Mouse (Mus musculus) lung, postnatal 0 days (tissue): Measurements from ENCODE around the gene Ces2a. TPM values are rescaled to one million over a fixed set of nuclear protein-coding genes. Genes with fewer than 3 reads are reported as not detected.

Experiments used
- ATAC-seq: fragments of 200-750 bp; cut with Nextera tagmentation; 2 replicates; pipeline ENCODE4 v1.8.0; 2017; ENCODE audit warnings: moderate library complexity
- DNase-seq: peaks from one replicate; pipeline ENCODE4 v3.0.0-alpha.2; 2016; ENCODE audit warnings: low spot score
- H3K27ac ChIP-seq: fragments of 300-500 bp; sonication (generic); 2 replicates; pipeline ENCODE4 v1.5.1; 2014; ENCODE audit warnings: antibody characterized with exemption, mild to moderate bottlenecking, low read length, mixed read lengths
- H3K27me3 ChIP-seq: fragments of 300-500 bp; sonication (generic); replicated peaks from 2 replicates; pipeline ENCODE4 v1.6.1; 2014; ENCODE audit warnings: low read length, mixed read lengths; ENCODE audit not compliant: insufficient read depth
- H3K36me3 ChIP-seq: fragments of 300-500 bp; sonication (generic); 2 replicates; pipeline ENCODE4 v1.6.1; 2014; ENCODE audit warnings: low read length, mixed read lengths; ENCODE audit not compliant: insufficient read depth
- H3K4me1 ChIP-seq: fragments of 300-500 bp; sonication (generic); 2 replicates; pipeline ENCODE4 v1.6.1; 2014; ENCODE audit warnings: antibody characterized with exemption, low read depth, low read length, mixed read lengths; ENCODE audit not compliant: insufficient read depth
- H3K4me2 ChIP-seq: fragments of 300-500 bp; sonication (generic); replicated peaks from 2 replicates; pipeline ENCODE4 v1.6.1; 2014; ENCODE audit warnings: low read depth, mild to moderate bottlenecking, low read length, moderate library complexity, mixed read lengths
- H3K4me3 ChIP-seq: fragments of 300-500 bp; sonication (generic); 2 replicates; pipeline ENCODE4 v1.5.1; 2014; ENCODE audit warnings: low read depth, low read length
- H3K9ac ChIP-seq: fragments of 300-500 bp; sonication (generic); replicated peaks from 2 replicates; pipeline ENCODE4 v1.6.1; 2014; ENCODE audit warnings: low read depth, mild to moderate bottlenecking
- H3K9me3 ChIP-seq: fragments of 300-500 bp; sonication (generic); 2 replicates; pipeline ENCODE4 v1.6.1; 2016; ENCODE audit warnings: low read length, mixed read lengths
- CTCF ChIP-seq: IDR thresholded peaks from 2 replicates; pipeline ENCODE4 v1.5.1; 2016; ENCODE audit warnings: antibody characterized with exemption, mild to moderate bottlenecking
- EP300 ChIP-seq: IDR thresholded peaks from 2 replicates; pipeline ENCODE4 v1.6.1; 2016; ENCODE audit warnings: antibody characterized with exemption, mild to moderate bottlenecking, control low read depth
- WGBS: fragments of 180-500 bp; shearing (Covaris S2); extraction: QIAGEN DNeasy Blood & Tissue Kit; methylation state at CpG from one replicate; pipeline ENCODE4 v1.1.7; 2014; 5-methylcytosine and 5-hydroxymethylcytosine counted together
- polyA plus RNA-seq: library from polyadenylated mRNA; unstranded; fragments of >200 nt; fragmentation: Nextera tagmentation; extraction: Ambion mirVana; gene quantifications from 2 replicates; pipeline ENCODE4 v1.2.1, GENCODE M21; 2015

Ces2a gene
- polyA plus RNA-seq, 1 experiment from 2014 or later = 0.06 TPM

DNA sequence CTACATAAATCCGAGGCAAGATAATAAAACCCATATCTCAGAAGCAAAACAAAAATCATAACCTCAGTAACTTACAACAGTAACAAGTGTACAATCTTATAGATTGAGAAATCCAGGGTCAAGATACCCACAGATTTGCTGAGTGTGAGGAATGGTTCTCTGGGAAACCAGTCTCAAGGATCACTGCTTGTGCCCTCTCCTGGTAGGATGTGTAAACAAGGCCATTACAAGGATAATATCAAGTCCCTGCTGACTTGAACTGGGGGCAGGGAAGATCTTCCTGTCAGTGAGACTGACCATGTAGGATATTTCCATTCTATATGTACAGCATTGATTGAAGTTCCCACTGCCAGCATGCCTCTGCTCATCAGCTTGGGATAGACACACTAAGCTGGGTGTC lies 8.2 kb downstream of the Ces2a start:
- no peak overlapping the region for H3K9ac ChIP-seq
- no peak overlapping the region for H3K4me2 ChIP-seq
- DNase-seq (no peak), ATAC-seq (no peak)
- H3K4me3 ChIP-seq = no peak overlapping the region
- H3K27me3 ChIP-seq = no peaks in the 10 kb centered on the region
- WGBS = 66% methylated on average over 1 of the region's 1 CpGs
- H3K27ac ChIP-seq = no peak overlapping the region
- H3K4me1 ChIP-seq = no peaks in the 10 kb centered on the region
- H3K9me3 ChIP-seq = no peaks in the 10 kb centered on the region
- no peaks in the 10 kb centered on the region for H3K36me3 ChIP-seq
- peak; percentile 15; the same call in 1 of the 2 replicates for TF ChIP-seq CTCF
- no peak for TF ChIP-seq EP300

- no peak for DNase-seq
- TF ChIP-seq EP300 = no peak
- TF ChIP-seq CTCF = no peak
- no peak for ATAC-seq
- Histone ChIP-seq H3K9ac (no peak overlapping the region), H3K36me3 (no peaks in the 10 kb centered on the region), H3K4me1 (no peaks in the 10 kb centered on the region), H3K9me3 (no peaks in the 10 kb centered on the region), H3K27me3 (no peaks in the 10 kb centered on the region), H3K4me2 (no peak overlapping the region), H3K4me3 (no peak overlapping the region), H3K27ac (no peak overlapping the region)
- 68% methylated on average over 3 of the region's 3 CpGs for WGBS
Measured at GRCm38 (mm10) chr8:104743410-104743809, 9.6 kb downstream of the Ces2a start.

DNA sequence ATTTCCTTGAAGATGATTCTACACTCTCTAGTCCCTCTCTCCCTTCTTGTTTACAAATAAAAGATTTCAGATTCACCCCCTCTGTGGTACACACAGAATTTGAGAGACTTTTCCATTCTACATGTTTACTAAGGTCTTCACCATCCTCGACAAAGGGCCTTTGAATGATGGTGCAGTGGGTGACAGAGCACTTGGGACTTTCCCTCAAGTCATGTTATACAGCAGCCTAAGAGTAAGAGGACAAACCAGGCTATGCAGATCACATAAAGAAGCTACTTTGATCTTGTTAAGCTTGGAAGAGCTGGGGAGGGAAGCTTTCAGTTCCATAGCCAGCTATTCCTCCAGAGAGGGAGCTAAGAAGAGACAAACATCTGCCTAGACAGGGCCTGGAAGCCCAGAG lies 19.0 kb downstream of the Ces2a start:
- WGBS = 52% methylated on average over 1 of the region's 1 CpGs
- TF ChIP-seq CTCF = no peak
- TF ChIP-seq EP300 = no peak
- H3K36me3 ChIP-seq = no peaks in the 10 kb centered on the region
- H3K27me3 ChIP-seq = no peaks in the 10 kb centered on the region
- no peak overlapping the region for H3K4me3 ChIP-seq
- ATAC-seq (no peak), DNase-seq (no peak)
- H3K4me2 ChIP-seq = no peak overlapping the region
- H3K9ac ChIP-seq = no peak overlapping the region
- no peak overlapping the region for H3K27ac ChIP-seq
- H3K4me1 ChIP-seq = no peaks in the 10 kb centered on the region
- no peaks in the 10 kb centered on the region for H3K9me3 ChIP-seq

- WGBS = 17% methylated on average over 1 of the region's 1 CpGs
- ATAC-seq (no peak), DNase-seq (no peak)
Measured at GRCm38 (mm10) chr8:104757621-104758020, 23.8 kb downstream of the Ces2a start.

DNA sequence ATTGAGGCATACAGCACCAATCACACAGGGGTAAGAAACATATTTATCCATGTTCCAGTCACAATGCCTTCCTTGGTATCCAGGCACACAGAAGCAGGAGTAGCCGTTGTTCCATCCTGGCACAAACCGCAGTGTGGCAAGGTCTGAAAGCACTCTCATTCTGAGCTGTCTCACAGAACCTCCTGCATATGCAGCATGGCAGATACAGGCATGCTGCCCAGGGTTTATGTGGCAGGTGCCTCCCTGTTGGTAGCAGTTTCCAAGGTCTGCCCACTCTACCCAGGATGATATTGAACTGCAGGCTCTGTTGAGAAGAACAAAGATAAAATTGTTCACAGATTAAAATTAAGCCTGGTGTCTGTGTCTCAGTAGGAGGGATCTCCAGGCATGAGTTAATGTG lies 24.4 kb downstream of the Ces2a start:
- Histone ChIP-seq H3K27me3 (no peaks in the 10 kb centered on the region), H3K36me3 (no peaks in the 10 kb centered on the region), H3K27ac (no peak overlapping the region), H3K9me3 (no peaks in the 10 kb centered on the region), H3K9ac (no peak overlapping the region), H3K4me1 (no peaks in the 10 kb centered on the region), H3K4me2 (no peak overlapping the region), H3K4me3 (no peak overlapping the region)
- 90% methylated on average over 2 of the region's 2 CpGs for WGBS
- no peak for DNase-seq
- no peak for TF ChIP-seq EP300
- TF ChIP-seq CTCF = no peak
- ATAC-seq = no peak

More at GRCm38 (mm10) chr8:104757621-104758020, 23.8 kb downstream of the Ces2a start:
- TF ChIP-seq CTCF (no peak), EP300 (no peak)
- Histone ChIP-seq H3K27me3 (no peaks in the 10 kb centered on the region), H3K27ac (no peak overlapping the region), H3K4me1 (no peaks in the 10 kb centered on the region), H3K9me3 (no peaks in the 10 kb centered on the region), H3K9ac (no peak overlapping the region), H3K4me3 (no peak overlapping the region), H3K4me2 (no peak overlapping the region), H3K36me3 (no peaks in the 10 kb centered on the region)

- H3K4me3 ChIP-seq = no peak overlapping the region
- H3K27me3 ChIP-seq = no peaks in the 10 kb centered on the region
- no peaks in the 10 kb centered on the region for H3K9me3 ChIP-seq
- no peak overlapping the region for H3K9ac ChIP-seq
- H3K36me3 ChIP-seq = no peaks in the 10 kb centered on the region
- H3K27ac ChIP-seq = no peak overlapping the region
- WGBS = 77% methylated on average over 4 of the region's 4 CpGs
- ATAC-seq (no peak), DNase-seq (no peak)
- TF ChIP-seq EP300 = no peak
- TF ChIP-seq CTCF = no peak
- H3K4me2 ChIP-seq = no peak overlapping the region
- H3K4me1 ChIP-seq = no peaks in the 10 kb centered on the region
Measured at GRCm38 (mm10) chr8:104761126-104761525, 27.3 kb downstream of the Ces2a start.

- no peaks in the 10 kb centered on the region for H3K9me3 ChIP-seq
- H3K4me1 ChIP-seq = no peaks in the 10 kb centered on the region
- no peak overlapping the region for H3K27ac ChIP-seq
- no peaks in the 10 kb centered on the region for H3K27me3 ChIP-seq
- H3K36me3 ChIP-seq = no peaks in the 10 kb centered on the region
- no peak for ATAC-seq
- no peak for TF ChIP-seq EP300
- no peak for TF ChIP-seq CTCF
- no peak overlapping the region for H3K9ac ChIP-seq
- H3K4me2 ChIP-seq = no peak overlapping the region
- H3K4me3 ChIP-seq = no peak overlapping the region
- 54% methylated on average over 4 of the region's 4 CpGs for WGBS
- no peak for DNase-seq
Measured at GRCm38 (mm10) chr8:104766485-104766884, 32.7 kb downstream of the Ces2a start.
